Mouse (Mus musculus) layer of hippocampus, postnatal 10 days (tissue): ENCODE results near the gene Podxl2. TPM values are rescaled to one million over a fixed set of nuclear protein-coding genes. Genes with fewer than 3 reads are reported as not detected.

ENCODE experiments used
- DNase-seq, 2 experiments: peaks; one replicate each; pipeline ENCODE4 v3.0.0; 2021; ENCODE audit warnings: low spot score in 2 of 2
- total RNA-seq, 2 experiments: library from RNA; stranded (reverse); gene quantifications; 2 replicates each; pipeline ENCODE4 v1.2.3; 2021

Gene Podxl2
- total RNA-seq, 2 experiments from 2014 or later, result 308 to 330 TPM

DNA sequence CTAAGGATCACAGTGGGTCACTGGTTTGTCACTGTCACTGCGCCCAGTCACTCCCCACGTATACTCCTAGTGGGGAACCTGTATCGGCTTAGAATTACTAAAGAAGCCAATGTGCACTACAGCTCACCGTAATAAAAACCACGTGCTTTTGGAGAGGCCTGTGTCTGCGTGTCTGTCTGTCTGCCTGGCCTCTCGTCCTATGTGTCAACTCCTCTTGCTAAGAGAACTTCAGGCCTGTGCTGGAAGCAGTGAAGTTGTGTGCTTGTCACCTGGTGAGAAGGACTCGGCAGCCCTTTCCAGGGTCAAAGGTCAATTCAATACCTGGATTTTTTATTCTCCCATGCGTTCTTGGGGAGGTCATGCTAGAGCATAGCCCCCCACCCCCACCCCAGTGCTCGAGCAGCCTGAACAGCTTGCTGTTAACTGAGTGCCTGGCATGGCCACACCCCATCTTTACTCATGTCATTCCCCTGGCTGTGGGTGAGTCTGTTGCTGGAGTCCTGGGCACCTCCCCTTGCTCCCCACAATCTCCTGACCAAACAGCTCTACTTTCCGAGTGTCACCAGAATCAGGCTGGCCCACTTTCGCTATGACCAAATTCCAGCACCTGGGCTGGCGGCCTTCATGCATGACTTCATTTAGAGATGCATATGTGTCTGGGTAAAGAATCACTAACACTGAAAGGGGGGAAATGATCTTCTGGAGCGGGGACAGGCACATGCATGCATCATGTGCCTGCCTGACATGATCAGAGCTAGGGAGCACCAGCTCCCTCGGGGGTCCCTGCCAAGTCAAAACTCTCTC is 46.4 kb downstream of the Podxl2 start:
- no peak for DNase-seq

GRCm38 (mm10) chr6:88827395-88828205 is 47.2 kb downstream of the Podxl2 start:
- DNase-seq, result no peak

- no peak for DNase-seq
These were observed 47.9 kb downstream of the Podxl2 start for GRCm38 (mm10) chr6:88826965-88827364.

GRCm38 (mm10) chr6:88826545-88826944 is 48.3 kb downstream of the Podxl2 start:
- DNase-seq, result peak; percentile 77 to 80

DNA sequence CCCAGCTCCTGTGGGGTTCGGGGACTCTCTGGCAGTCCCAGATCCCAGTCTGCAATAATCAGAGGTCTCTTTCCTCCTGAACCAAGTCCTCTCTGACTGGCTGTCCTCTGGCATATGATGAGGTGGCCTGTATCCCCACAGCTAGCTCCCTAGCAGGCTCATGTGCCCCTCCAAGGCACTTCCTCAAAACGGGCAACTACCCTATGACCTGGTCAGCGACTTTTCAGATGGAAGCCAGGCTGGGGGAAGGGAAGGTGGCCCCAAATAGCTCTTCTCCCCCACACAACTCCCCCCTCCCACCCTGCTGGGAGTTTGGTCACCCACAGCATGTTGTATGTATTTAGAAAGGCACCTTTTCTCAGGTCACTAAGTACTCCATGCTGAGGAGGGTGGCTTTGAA is 48.8 kb downstream of the Podxl2 start:
- no peak for DNase-seq

GRCm38 (mm10) chr6:88824183-88824582 is 50.7 kb downstream of the Podxl2 start:
- no peak for DNase-seq

- peak; percentile 49 to 54 for DNase-seq
These were observed 52.9 kb downstream of the Podxl2 start for GRCm38 (mm10) chr6:88821901-88822300.

DNA sequence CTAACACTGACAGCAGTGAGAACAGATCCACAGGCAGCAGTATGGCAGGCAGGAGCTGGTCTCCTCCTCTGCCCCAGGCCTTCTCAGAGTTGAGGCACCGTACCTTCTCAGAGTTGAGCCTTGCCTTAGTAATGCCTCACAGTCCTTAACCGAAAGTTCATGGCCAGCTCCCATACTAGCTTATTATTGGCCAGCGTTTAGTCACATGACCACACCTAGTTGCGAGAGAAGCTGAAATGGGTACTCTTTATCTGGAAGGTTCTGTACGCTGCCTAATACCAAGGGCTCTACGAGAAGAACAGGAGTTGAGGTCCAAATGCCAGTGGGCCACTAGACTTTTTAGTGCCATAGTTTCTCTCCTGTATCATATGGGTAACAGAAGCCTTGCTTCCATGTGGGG is 53.5 kb downstream of the Podxl2 start:
- DNase-seq, result no peak

DNA sequence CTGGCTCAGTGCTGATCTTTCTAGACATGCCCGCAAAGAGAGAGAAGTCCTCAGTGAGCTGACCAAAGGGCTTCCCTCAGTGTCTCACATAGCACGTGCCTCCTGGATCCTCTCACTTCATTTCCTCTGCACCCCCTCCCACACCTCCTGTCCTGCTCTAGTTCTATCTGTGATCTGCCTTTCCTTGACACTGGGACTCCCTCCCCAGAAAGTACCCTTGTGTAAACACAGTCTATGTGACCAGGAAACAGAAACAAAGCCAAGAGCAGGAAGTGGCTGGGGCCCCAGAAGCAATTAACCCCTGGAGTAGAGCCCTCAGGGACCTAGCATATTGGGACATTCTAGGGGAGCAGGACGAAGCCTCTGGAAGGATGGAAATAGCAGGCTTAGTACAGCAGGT is 54.0 kb downstream of the Podxl2 start:
- DNase-seq, result no peak

GRCm38 (mm10) chr6:88816913-88817312 is 57.9 kb downstream of the Podxl2 start:
- DNase-seq, result no peak

GRCm38 (mm10) chr6:88815489-88815888 is 59.4 kb downstream of the Podxl2 start:
- DNase-seq, result no peak

- DNase-seq, result no peak
These were observed 59.8 kb downstream of the Podxl2 start for GRCm38 (mm10) chr6:88815036-88815435.

DNA sequence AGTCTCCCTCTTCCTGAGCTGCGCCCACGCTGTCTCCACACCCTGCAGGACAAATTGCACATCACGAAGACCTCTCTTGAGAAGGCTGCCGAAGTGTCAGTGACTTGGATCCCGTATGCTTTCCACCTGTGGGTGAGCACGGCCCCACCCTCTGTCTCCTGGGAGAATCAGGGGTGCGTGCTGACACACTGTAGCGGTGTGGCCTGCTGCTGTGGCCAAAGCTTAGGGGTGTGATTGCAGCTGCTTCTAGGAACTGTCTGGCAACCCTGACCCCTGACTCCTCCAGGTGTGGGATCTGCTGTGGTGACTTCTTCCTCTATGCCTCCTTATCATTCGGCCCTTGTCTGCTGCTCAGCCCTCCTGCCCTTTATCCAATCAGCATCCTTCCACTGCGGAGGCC is 61.0 kb downstream of the Podxl2 start:
- no peak for DNase-seq

GRCm38 (mm10) chr6:88812886-88813285 is 62.0 kb downstream of the Podxl2 start:
- DNase-seq, result peak in 1 of 2 experiments; percentile 61

GRCm38 (mm10) chr6:88811880-88812400 is 62.9 kb downstream of the Podxl2 start:
- DNase-seq, result no peak

- DNase-seq, result no peak
These were observed 63.4 kb downstream of the Podxl2 start for GRCm38 (mm10) chr6:88811396-88811795.

DNA sequence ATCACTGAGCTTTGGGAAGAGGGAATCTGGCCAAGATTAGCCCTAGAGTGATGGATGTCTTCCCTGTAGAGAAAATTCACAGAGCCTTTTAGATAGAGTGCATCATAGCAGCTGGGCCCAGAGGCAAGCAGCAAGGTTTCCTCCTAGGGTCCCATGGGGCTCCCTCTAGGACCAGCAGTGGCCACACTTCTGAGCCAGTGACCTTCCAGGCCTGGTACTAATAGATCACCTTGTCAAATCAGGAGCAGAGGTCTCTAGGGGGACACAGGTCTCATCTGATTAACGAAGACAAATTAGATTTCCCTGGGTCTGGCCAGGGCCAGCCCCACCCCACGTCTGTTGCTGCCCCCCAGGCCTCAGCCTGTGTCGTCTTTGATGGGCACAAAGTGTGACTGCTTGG is 64.6 kb downstream of the Podxl2 start:
- no peak for DNase-seq

GRCm38 (mm10) chr6:88809091-88810037 is 65.5 kb downstream of the Podxl2 start:
- no peak for DNase-seq

- no peak for DNase-seq
These were observed 69.8 kb downstream of the Podxl2 start for GRCm38 (mm10) chr6:88804966-88805577.

DNA sequence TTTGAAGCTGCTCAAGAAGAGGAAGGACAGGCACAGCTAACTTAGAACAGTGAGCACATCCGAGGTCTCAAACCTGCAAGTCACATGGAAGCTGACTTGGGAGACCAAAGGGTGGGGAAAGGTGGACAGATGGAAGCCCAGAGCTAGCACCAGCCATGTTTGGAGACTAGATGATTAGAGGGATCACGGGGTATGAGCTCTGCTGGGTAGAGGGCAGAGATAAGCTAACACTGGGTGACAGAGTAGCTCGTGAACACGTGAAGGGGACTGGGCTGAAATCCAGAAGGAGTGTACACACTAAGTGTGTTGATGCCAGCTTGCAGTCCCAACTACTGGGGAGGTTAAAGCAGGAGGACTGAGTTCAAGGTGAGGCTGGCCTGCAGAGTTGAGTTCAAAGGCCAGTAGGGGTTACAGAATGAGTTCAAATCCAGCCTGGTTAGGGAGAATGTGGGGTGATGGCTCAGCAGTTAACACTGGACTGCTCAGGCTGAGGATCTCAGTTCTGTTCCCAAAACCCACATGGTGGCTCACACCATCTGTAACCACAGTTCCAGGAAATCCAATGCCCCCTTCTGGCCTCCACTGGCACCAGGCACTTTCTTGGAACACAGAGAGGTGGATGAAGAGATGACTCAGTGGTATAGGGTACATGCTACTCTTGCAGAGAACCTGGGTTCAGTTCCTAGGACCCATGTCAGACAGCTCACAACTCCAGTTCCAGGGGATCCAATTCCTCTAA is 70.7 kb downstream of the Podxl2 start:
- no peak for DNase-seq
